Mouse (Mus musculus) heart, postnatal 14 days (tissue): ENCODE measurements around the gene Dlg2. TPM values are rescaled to one million over a fixed set of nuclear protein-coding genes. Genes with fewer than 3 reads are reported as not detected.

Experiments used
- DNase-seq, 2 experiments: peaks; one replicate each; pipeline ENCODE4 v3.0.0; 2021 to 2022
- intact Hi-C: fragments of 180-260 bp; cut with DNase I; formaldehyde crosslinking; loops from one replicate; pipeline ENCODE4 v1.15.1; 2025
- total RNA-seq, 2 experiments: library from RNA; stranded (reverse); gene quantifications; 2 replicates each; pipeline ENCODE4 v1.2.3; 2021

Dlg2 gene
- total RNA-seq, 2 experiments from 2014 or later, result 1.9 to 2.9 TPM

DNA sequence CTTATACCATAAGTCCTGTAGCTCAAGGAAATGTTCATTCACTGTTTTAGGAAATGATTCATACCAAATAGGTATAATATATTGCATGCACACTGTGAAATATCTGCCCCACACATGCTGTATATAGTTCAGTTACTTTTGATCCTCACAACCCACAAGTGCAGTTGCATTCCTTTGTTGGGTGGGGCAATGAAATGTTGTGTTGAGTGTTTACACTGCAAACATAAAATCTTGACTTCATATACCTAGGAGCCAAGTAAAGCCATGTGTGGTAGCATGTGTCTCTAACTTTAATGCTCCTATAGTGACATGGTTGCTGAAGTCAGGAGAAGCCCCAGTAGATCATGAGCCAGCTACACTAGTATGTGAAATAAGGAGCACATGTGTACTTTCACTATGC is 1372.9 kb downstream of the Dlg2 start:
- intact Hi-C loops, result no loop called here

DNA sequence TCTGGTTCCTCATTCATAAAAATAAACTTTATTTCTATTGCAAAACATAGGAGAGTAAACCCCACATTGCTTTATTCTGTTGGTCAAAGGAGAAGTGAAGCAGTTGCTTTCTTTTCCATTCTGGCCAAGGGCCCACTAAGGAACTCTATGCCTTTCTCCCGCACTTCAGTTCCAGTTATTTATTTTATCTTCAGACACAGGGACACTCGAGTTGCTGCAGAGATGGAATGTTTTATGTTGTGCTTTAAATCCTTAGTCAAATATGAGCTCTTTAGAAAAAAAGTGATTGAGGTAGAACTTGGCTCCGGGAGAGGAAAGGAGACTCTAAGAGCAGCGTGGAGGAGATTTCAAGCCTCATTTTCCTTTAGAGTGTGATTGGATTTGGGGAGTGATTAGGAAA is 1377.2 kb downstream of the Dlg2 start:
- no peak for DNase-seq
- intact Hi-C loops, result no loop called here

More for the DNA sequence above, 1372.9 kb downstream of the Dlg2 start:
- DNase-seq, result no peak

GRCm38 (mm10) chr7:91856931-91857330 is 1380.5 kb downstream of the Dlg2 start:
- intact Hi-C loops, result no loop called here
- DNase-seq, result no peak

- intact Hi-C loops, result no loop called here
- DNase-seq, result no peak
Observed at GRCm38 (mm10) chr7:91862806-91863531, 1386.5 kb downstream of the Dlg2 start.

DNA sequence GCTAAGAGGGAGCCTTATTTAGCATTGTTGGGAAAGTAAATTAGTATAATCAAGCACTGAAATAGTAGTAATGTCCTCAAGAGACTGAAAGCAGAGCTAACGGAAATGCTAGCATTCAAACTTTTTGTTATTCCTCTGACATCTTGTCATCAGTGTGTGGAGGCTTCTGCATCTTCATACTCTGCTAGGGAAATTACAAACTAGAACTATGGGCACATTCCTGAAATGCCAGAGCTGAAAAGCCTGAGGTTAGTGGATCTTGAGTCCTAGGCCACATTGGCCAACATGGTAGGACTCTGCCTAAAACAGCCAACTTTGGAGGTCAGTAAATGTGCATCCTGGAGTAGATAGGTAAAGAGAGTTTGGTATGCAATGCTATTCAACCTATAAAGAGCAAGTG is 1392.4 kb downstream of the Dlg2 start:
- intact Hi-C loops, result no loop called here
- no peak for DNase-seq

GRCm38 (mm10) chr7:91876831-91877230 is 1400.4 kb downstream of the Dlg2 start:
- no peak for DNase-seq
- intact Hi-C loops, result no loop called here

DNA sequence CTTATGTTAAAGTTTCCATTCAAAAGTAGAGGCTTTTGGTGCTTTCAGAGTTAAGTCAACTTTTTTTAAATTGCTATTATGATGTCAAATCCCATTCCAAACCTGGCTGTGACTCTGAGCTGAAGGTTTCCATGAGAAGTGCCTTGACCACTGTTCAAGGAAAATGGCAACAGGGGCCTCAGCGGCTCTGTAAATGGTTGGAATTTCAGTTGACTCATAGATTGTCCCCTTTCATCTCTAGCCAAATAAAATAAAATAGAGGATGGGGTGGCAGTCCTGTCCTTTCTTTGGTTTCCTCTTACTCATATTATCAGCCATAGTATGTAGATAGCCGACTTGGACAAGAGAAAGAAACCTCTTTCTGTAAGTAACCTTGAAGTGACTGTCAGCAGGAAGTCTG is 1401.3 kb downstream of the Dlg2 start:
- no peak for DNase-seq
- intact Hi-C loops, result no loop called here

GRCm38 (mm10) chr7:91886336-91886735 is 1409.9 kb downstream of the Dlg2 start:
- intact Hi-C loops, result no loop called here

DNA sequence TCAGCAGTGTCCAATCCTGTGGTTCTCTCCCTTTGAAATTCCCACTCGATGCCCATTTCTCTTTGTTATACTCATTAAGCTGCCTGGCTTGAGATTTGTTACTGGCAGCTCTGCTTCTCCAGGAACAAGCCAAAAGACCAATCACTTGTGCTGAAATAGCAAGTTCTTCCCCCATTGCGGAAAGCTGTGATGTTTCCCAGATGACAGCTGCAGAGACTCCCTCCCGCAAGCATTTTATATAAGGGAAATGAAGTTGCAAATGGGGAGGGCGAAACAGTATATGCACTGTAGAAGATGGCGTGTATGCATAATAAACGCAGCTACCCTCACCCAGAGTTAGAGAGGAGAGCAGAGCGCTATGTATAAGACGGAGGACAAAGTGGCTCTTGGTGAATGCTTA is 1417.5 kb downstream of the Dlg2 start:
- intact Hi-C loops, result no loop called here
- DNase-seq, result no peak

More at GRCm38 (mm10) chr7:91886336-91886735, 1409.9 kb downstream of the Dlg2 start:
- no peak for DNase-seq

DNA sequence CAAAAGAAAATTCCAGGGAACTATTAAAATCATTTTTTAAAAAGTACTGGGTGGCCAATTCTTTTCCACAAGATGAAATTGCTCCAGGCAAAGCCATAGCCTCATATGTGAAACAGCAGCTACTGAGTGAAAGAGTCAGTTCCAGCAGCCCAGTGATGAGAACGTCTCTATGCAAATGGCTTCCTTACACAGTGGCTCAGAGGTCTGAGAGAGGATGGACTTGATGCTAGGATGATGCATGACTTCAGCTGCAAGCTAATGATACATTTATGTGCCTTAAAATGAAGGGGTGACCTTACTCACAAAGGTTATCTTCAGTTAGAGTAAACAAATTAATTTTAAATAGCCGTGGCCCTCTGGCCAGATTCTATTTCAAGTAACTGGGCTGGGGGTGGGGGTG is 1420.5 kb downstream of the Dlg2 start:
- intact Hi-C loops, result no loop called here

GRCm38 (mm10) chr7:91897509-91897908 is 1421.0 kb downstream of the Dlg2 start:
- DNase-seq, result no peak
- intact Hi-C loops, result no loop called here

More for the DNA sequence above, 1420.5 kb downstream of the Dlg2 start:
- DNase-seq, result no peak

- intact Hi-C loops, result no loop called here
- no peak for DNase-seq
Observed at GRCm38 (mm10) chr7:91902503-91902902, 1426.0 kb downstream of the Dlg2 start.

- DNase-seq, result no peak
- intact Hi-C loops, result no loop called here
Observed at GRCm38 (mm10) chr7:91916809-91917208, 1440.3 kb downstream of the Dlg2 start.

GRCm38 (mm10) chr7:91919099-91919498 is 1442.6 kb downstream of the Dlg2 start:
- intact Hi-C loops, result no loop called here
- no peak for DNase-seq

DNA sequence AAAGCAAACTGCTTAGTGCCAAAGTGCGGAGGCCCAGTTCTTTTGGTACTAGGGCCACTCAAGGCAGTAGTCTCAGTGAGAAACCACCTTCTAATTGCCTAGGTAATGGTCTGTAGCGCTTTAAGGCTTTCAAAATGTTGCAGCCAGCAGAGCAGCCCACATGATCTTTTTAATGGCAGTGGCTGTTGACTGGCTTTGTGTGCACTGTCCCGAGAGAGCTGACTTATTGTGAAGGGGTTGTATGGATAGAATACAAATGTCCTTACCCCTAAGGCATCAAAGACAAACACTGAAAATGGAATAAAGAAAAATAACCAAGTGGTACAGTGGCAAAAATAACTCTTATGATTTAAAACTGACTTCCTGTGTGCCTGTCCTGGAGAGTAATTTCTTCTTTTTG is 1443.3 kb downstream of the Dlg2 start:
- intact Hi-C loops, result no loop called here
- no peak for DNase-seq

DNA sequence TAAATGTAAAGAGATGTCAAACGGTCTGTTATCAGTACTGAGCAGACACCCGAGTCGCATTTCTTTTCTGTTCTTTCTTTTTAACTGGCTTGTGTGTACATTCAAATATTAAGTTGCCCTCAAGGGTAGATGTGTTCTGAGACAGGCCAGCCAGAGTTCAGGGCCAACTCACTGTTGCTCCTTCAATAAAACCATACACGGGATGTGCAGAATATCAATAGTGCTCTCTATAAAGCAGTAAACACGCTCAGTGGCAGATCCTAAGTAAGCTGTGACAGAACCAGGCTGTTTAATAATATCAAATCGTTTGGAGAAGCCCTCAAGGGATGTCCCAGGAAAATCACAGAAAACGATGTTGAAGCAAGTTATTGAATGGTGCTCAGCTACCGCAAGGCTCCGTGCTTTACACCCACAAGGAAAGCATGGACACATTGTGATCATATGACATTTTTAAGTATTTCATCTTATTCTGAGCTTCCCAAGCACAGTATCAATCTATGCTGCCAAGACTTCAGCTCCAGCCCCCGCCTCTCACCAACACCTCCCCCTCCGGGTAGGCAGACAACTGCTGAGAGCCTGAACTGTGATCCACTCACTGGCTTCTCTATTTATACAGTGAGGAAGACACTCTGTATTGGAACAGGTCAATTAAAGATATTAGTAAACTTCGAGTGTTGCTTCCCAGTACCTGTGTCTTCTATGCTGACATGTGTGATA is 1458.6 kb downstream of the Dlg2 start:
- DNase-seq, result no peak
- intact Hi-C loops, result no loop called here

DNA sequence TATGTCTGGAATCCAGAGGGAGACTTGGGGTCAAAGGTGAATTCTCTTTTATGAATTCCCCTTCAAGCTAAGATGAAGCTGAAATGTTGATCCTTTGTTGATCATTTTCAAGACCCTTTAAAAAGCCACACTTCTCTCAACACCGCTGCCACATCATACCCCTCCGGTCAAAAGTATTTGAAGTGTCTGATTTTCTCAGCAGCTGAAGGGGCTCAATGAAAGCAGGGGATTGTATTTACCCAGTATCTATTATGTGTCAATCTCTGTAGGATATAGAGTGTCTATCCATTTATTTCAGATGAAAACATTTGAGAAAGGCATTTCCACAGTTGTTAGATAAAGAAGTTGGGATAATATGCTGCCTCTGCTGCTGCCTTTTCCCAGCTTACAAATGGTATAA is 1459.7 kb downstream of the Dlg2 start:
- DNase-seq, result no peak
- intact Hi-C loops, result no loop called here

DNA sequence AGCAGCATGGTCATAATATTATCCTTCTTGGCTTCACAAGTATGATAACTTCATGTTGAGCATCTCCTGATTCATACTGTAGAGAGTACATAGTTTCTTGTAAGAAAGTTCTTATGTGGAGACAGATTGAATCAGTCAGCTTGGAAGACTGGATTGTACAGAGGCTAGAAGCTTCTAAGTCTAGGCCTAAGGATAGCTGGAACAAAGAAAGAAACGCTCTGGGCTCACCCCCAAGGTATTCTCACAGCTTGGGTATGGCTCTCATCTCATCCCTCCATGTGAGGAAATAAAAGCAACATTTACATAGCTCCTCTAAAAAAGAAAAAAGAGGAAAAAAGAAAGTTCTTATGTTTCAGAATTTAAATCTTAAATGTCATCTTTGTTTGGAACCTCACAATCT is 1466.8 kb downstream of the Dlg2 start:
- DNase-seq, result no peak
- intact Hi-C loops, result no loop called here

- intact Hi-C loops, result no loop called here
Observed at GRCm38 (mm10) chr7:91955584-91955983, 1479.1 kb downstream of the Dlg2 start.

DNA sequence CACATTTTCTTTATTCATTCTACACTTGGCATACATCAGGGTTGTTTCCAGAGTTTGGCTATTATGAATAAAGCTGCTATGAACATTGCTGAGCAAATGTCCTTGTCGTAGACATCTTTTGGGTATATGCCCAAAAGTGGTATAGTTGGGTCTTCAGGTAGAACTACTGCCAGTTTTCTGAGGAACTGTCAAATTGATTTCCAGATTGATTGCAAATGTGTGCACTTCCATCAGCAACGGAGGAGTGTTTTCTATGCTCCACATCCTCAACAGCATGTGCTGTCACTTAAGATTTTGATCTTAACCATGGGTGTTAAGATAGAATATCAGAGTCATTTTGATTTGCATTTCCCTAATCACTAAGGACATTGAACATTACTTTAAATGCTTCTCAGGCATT is 1486.5 kb downstream of the Dlg2 start:
- intact Hi-C loops, result no loop called here

More at GRCm38 (mm10) chr7:91955584-91955983, 1479.1 kb downstream of the Dlg2 start:
- no peak for DNase-seq

GRCm38 (mm10) chr7:91972970-91973369 is 1496.5 kb downstream of the Dlg2 start:
- intact Hi-C loops, result no loop called here

More for the DNA sequence above, 1486.5 kb downstream of the Dlg2 start:
- DNase-seq, result no peak

More at GRCm38 (mm10) chr7:91972970-91973369, 1496.5 kb downstream of the Dlg2 start:
- DNase-seq, result no peak
